Mouse (Mus musculus): Measurements from ENCODE around the gene Cox11.
A peak's percentile ranks its signal among the peaks of the same experiment; 100 is the strongest.

Gene Cox11

GRCm38 (mm10) chr11:90637440-90638311, at the start of gene Cox11, which contains the start of gene Stxbp4:
Gene Cox11 (plus strand): TSS chr11:90638173.
Gene Stxbp4 (minus strand): TSS chr11:90638084.
- DNase-seq (ENCODE audit: low spot score), result peak; percentile 92

- peak; percentile 28 for DNase-seq (ENCODE audit: low spot score)
Observed at GRCm38 (mm10) chr11:90590996-90591395, 47.0 kb upstream of the Cox11 start.

- DNase-seq (ENCODE audit: low spot score), result no peak
Observed at GRCm38 (mm10) chr11:90595826-90596225, 42.1 kb upstream of the Cox11 start.

- no peak for DNase-seq (ENCODE audit: low spot score)
Observed at GRCm38 (mm10) chr11:90603066-90603465, 34.9 kb upstream of the Cox11 start.

- DNase-seq (ENCODE audit: low spot score), result peak; percentile 6
Observed at GRCm38 (mm10) chr11:90612118-90612517, 25.9 kb upstream of the Cox11 start.

- no peak for DNase-seq (ENCODE audit: low spot score)
Observed at GRCm38 (mm10) chr11:90614743-90615142, 23.2 kb upstream of the Cox11 start.

GRCm38 (mm10) chr11:90616431-90616830, 21.5 kb upstream of the Cox11 start:
- peak; percentile 63 for DNase-seq (ENCODE audit: low spot score)

- DNase-seq (ENCODE audit: low spot score), result no peak
Observed at GRCm38 (mm10) chr11:90622044-90622443, 15.9 kb upstream of the Cox11 start.

GRCm38 (mm10) chr11:90622500-90622899, 15.5 kb upstream of the Cox11 start:
- no peak for DNase-seq (ENCODE audit: low spot score)

- DNase-seq (ENCODE audit: low spot score), result peak; percentile 79
Observed at GRCm38 (mm10) chr11:90623477-90623876, 14.5 kb upstream of the Cox11 start.

GRCm38 (mm10) chr11:90625174-90625573, 12.8 kb upstream of the Cox11 start:
- DNase-seq (ENCODE audit: low spot score), result no peak

GRCm38 (mm10) chr11:90627751-90628150, 10.2 kb upstream of the Cox11 start:
- no peak for DNase-seq (ENCODE audit: low spot score)

- no peak for DNase-seq (ENCODE audit: low spot score)
Observed at GRCm38 (mm10) chr11:90632480-90632879, 5.5 kb upstream of the Cox11 start.

GRCm38 (mm10) chr11:90634661-90635060, 3.3 kb upstream of the Cox11 start:
- no peak for DNase-seq (ENCODE audit: low spot score)

- peak; percentile 27 for DNase-seq (ENCODE audit: low spot score)
Observed at GRCm38 (mm10) chr11:90638312-90638830, 398 bp downstream of the Cox11 start.

GRCm38 (mm10) chr11:90649777-90650176, 11.8 kb downstream of the Cox11 start:
- no peak for DNase-seq (ENCODE audit: low spot score)

GRCm38 (mm10) chr11:90650231-90650885, 12.4 kb downstream of the Cox11 start:
- no peak for DNase-seq (ENCODE audit: low spot score)

GRCm38 (mm10) chr11:90652603-90653002, 14.6 kb downstream of the Cox11 start:
- no peak for DNase-seq (ENCODE audit: low spot score)

GRCm38 (mm10) chr11:90657527-90657926, 19.6 kb downstream of the Cox11 start:
- no peak for DNase-seq (ENCODE audit: low spot score)

- DNase-seq (ENCODE audit: low spot score), result peak; percentile 14
Observed at GRCm38 (mm10) chr11:90660662-90661061, 22.7 kb downstream of the Cox11 start.

GRCm38 (mm10) chr11:90663052-90663451, 25.1 kb downstream of the Cox11 start:
- no peak for DNase-seq (ENCODE audit: low spot score)

GRCm38 (mm10) chr11:90663618-90664297, 25.8 kb downstream of the Cox11 start:
- no peak for DNase-seq (ENCODE audit: low spot score)

All from adipocyte (in vitro differentiated cells).